Mouse (Mus musculus): Measurements from ENCODE around the gene Pon1. TPM values are rescaled to one million over a fixed set of nuclear protein-coding genes. Genes with fewer than 3 reads are reported as not detected.

Gene Pon1
- polyA plus RNA-seq, 1 experiment from 2014 or later, result not detected

GRCm38 (mm10) chr6:5159385-5159791 is 34.4 kb downstream of the Pon1 start:
- Histone ChIP-seq H3K4me3 (ENCODE audit: low read depth, low read length) (no peak overlapping the region), H3K36me3 (ENCODE audit: control insufficient read depth, insufficient read depth) (no peaks in the 10 kb centered on the region), H3K4me2 (replicated peaks; ENCODE audit: low read depth) (no peak overlapping the region), H3K27me3 (replicated peaks; ENCODE audit: control insufficient read depth, insufficient read depth, low read length) (no peaks in the 10 kb centered on the region), H3K4me1 (replicated peaks; ENCODE audit: control insufficient read depth, insufficient read depth, low read length) (no peaks in the 10 kb centered on the region), H3K9me3 (ENCODE audit: control insufficient read depth) (no peaks in the 10 kb centered on the region), H3K9ac (ENCODE audit: low read depth, low read length) (no peak overlapping the region), H3K27ac (ENCODE audit: low read depth, low read length) (no peak overlapping the region)
- TF ChIP-seq CTCF (IDR thresholded peaks at IDR 0.05; ENCODE audit: low read depth), result no peak
- WGBS, result 79% methylated on average over 7 of the region's 7 CpGs
- no peak for ATAC-seq

- Histone ChIP-seq H3K36me3 (ENCODE audit: control insufficient read depth, insufficient read depth) (no peaks in the 10 kb centered on the region), H3K27ac (ENCODE audit: low read depth, low read length) (no peak overlapping the region), H3K9me3 (ENCODE audit: control insufficient read depth) (no peaks in the 10 kb centered on the region), H3K4me2 (replicated peaks; ENCODE audit: low read depth) (no peak overlapping the region), H3K9ac (ENCODE audit: low read depth, low read length) (no peak overlapping the region), H3K27me3 (replicated peaks; ENCODE audit: control insufficient read depth, insufficient read depth, low read length) (no peaks in the 10 kb centered on the region), H3K4me1 (replicated peaks; ENCODE audit: control insufficient read depth, insufficient read depth, low read length) (no peaks in the 10 kb centered on the region), H3K4me3 (ENCODE audit: low read depth, low read length) (no peak overlapping the region)
- ATAC-seq, result no peak
- WGBS, result 77% methylated on average over 6 of the region's 6 CpGs
- TF ChIP-seq CTCF (IDR thresholded peaks at IDR 0.05; ENCODE audit: low read depth), result no peak
These were observed 37.0 kb downstream of the Pon1 start for GRCm38 (mm10) chr6:5156541-5157425.

GRCm38 (mm10) chr6:5155313-5155927 is 38.3 kb downstream of the Pon1 start:
- Histone ChIP-seq H3K27ac (ENCODE audit: low read depth, low read length) (no peak overlapping the region), H3K4me1 (replicated peaks; ENCODE audit: control insufficient read depth, insufficient read depth, low read length) (no peaks in the 10 kb centered on the region), H3K9me3 (ENCODE audit: control insufficient read depth) (no peaks in the 10 kb centered on the region), H3K36me3 (ENCODE audit: control insufficient read depth, insufficient read depth) (no peaks in the 10 kb centered on the region), H3K9ac (ENCODE audit: low read depth, low read length) (no peak overlapping the region), H3K27me3 (replicated peaks; ENCODE audit: control insufficient read depth, insufficient read depth, low read length) (no peaks in the 10 kb centered on the region), H3K4me3 (ENCODE audit: low read depth, low read length) (no peak overlapping the region), H3K4me2 (replicated peaks; ENCODE audit: low read depth) (no peak overlapping the region)
- WGBS, result 95% methylated on average over 1 of the region's 1 CpGs
- ATAC-seq, result no peak
- TF ChIP-seq CTCF (IDR thresholded peaks at IDR 0.05; ENCODE audit: low read depth), result no peak

- H3K9me3 ChIP-seq (ENCODE audit: control insufficient read depth), result no peaks in the 10 kb centered on the region
- no peak overlapping the region for H3K4me3 ChIP-seq (ENCODE audit: low read depth, low read length)
- no peak for ATAC-seq
- H3K4me2 ChIP-seq (replicated peaks; ENCODE audit: low read depth), result no peak overlapping the region
- TF ChIP-seq CTCF (IDR thresholded peaks at IDR 0.05; ENCODE audit: low read depth), result no peak
- no peaks in the 10 kb centered on the region for H3K4me1 ChIP-seq (replicated peaks; ENCODE audit: control insufficient read depth, insufficient read depth, low read length)
- H3K9ac ChIP-seq (ENCODE audit: low read depth, low read length), result no peak overlapping the region
- WGBS, result 80% methylated on average over 6 of the region's 6 CpGs
- H3K27ac ChIP-seq (ENCODE audit: low read depth, low read length), result no peak overlapping the region
- no peaks in the 10 kb centered on the region for H3K36me3 ChIP-seq (ENCODE audit: control insufficient read depth, insufficient read depth)
- no peaks in the 10 kb centered on the region for H3K27me3 ChIP-seq (replicated peaks; ENCODE audit: control insufficient read depth, insufficient read depth, low read length)
These were observed 39.0 kb downstream of the Pon1 start for GRCm38 (mm10) chr6:5154786-5155185.

GRCm38 (mm10) chr6:5152185-5152584 is 41.6 kb downstream of the Pon1 start:
- Histone ChIP-seq H3K4me1 (replicated peaks; ENCODE audit: control insufficient read depth, insufficient read depth, low read length) (no peaks in the 10 kb centered on the region), H3K9ac (ENCODE audit: low read depth, low read length) (no peak overlapping the region), H3K36me3 (ENCODE audit: control insufficient read depth, insufficient read depth) (no peaks in the 10 kb centered on the region), H3K27ac (ENCODE audit: low read depth, low read length) (no peak overlapping the region), H3K4me2 (replicated peaks; ENCODE audit: low read depth) (no peak overlapping the region), H3K4me3 (ENCODE audit: low read depth, low read length) (no peak overlapping the region), H3K27me3 (replicated peaks; ENCODE audit: control insufficient read depth, insufficient read depth, low read length) (no peaks in the 10 kb centered on the region), H3K9me3 (ENCODE audit: control insufficient read depth) (no peaks in the 10 kb centered on the region)
- no peak for ATAC-seq
- 68% methylated on average over 2 of the region's 2 CpGs for WGBS
- TF ChIP-seq CTCF (IDR thresholded peaks at IDR 0.05; ENCODE audit: low read depth), result no peak

GRCm38 (mm10) chr6:5151171-5151570 is 42.6 kb downstream of the Pon1 start:
- H3K36me3 ChIP-seq (ENCODE audit: control insufficient read depth, insufficient read depth), result no peaks in the 10 kb centered on the region
- 75% methylated on average over 4 of the region's 4 CpGs for WGBS
- H3K27me3 ChIP-seq (replicated peaks; ENCODE audit: control insufficient read depth, insufficient read depth, low read length), result no peaks in the 10 kb centered on the region
- no peak overlapping the region for H3K27ac ChIP-seq (ENCODE audit: low read depth, low read length)
- H3K9me3 ChIP-seq (ENCODE audit: control insufficient read depth), result no peaks in the 10 kb centered on the region
- no peak overlapping the region for H3K9ac ChIP-seq (ENCODE audit: low read depth, low read length)
- no peak overlapping the region for H3K4me3 ChIP-seq (ENCODE audit: low read depth, low read length)
- H3K4me2 ChIP-seq (replicated peaks; ENCODE audit: low read depth), result no peak overlapping the region
- H3K4me1 ChIP-seq (replicated peaks; ENCODE audit: control insufficient read depth, insufficient read depth, low read length), result no peaks in the 10 kb centered on the region
- TF ChIP-seq CTCF (IDR thresholded peaks at IDR 0.05; ENCODE audit: low read depth), result no peak
- no peak for ATAC-seq
